Mouse (Mus musculus): Measurements from ENCODE around the gene Ehbp1. TPM values are rescaled to one million over a fixed set of nuclear protein-coding genes. Genes with fewer than 3 reads are reported as not detected.

Ehbp1 gene
- polyA plus RNA-seq, 1 experiment = 24.8 TPM

- H3K27ac ChIP-seq (ENCODE audit: insufficient read depth, low read length) = no peak overlapping the region
- TF ChIP-seq POLR2A (IDR thresholded peaks at IDR 0.05; ENCODE audit: borderline replicate concordance, insufficient read depth, low read length) (no peak), CTCF (IDR thresholded peaks at IDR 0.05; ENCODE audit: borderline replicate concordance, insufficient read depth, low read depth, low read length) (no peak)
- H3K4me3 ChIP-seq (replicated peaks; ENCODE audit: insufficient read depth, low read depth, low read length) = no peak overlapping the region
- WGBS = 86% methylated on average over 3 of the region's 3 CpGs
- no peak for DNase-seq
- H3K27me3 ChIP-seq (ENCODE audit: control insufficient read depth, insufficient read depth, low read length) = no peaks in the 10 kb centered on the region
- no peaks in the 10 kb centered on the region for H3K4me1 ChIP-seq (ENCODE audit: control insufficient read depth, insufficient read depth, low read length)
Observed at GRCm38 (mm10) chr11:22368621-22369020, 26.5 kb upstream of the Ehbp1 start.

- H3K4me3 ChIP-seq (replicated peaks; ENCODE audit: insufficient read depth, low read depth, low read length) = no peak overlapping the region
- 85% methylated on average over 2 of the region's 2 CpGs for WGBS
- DNase-seq = no peak
- no peak overlapping the region for H3K27ac ChIP-seq (ENCODE audit: insufficient read depth, low read length)
- TF ChIP-seq POLR2A (IDR thresholded peaks at IDR 0.05; ENCODE audit: borderline replicate concordance, insufficient read depth, low read length) = no peak
- TF ChIP-seq CTCF (IDR thresholded peaks at IDR 0.05; ENCODE audit: borderline replicate concordance, insufficient read depth, low read depth, low read length) = no peak
- H3K27me3 ChIP-seq (ENCODE audit: control insufficient read depth, insufficient read depth, low read length) = no peaks in the 10 kb centered on the region
- H3K4me1 ChIP-seq (ENCODE audit: control insufficient read depth, insufficient read depth, low read length) = no peaks in the 10 kb centered on the region
Observed at GRCm38 (mm10) chr11:22366486-22366885, 24.4 kb upstream of the Ehbp1 start.

- no peak overlapping the region for H3K4me3 ChIP-seq (replicated peaks; ENCODE audit: insufficient read depth, low read depth, low read length)
- 92% methylated on average over 6 of the region's 6 CpGs for WGBS
Observed at GRCm38 (mm10) chr11:22353962-22354621, 12.0 kb upstream of the Ehbp1 start.

GRCm38 (mm10) chr11:22349945-22350344 is 7.9 kb upstream of the Ehbp1 start:
- no peaks in the 10 kb centered on the region for H3K27me3 ChIP-seq (ENCODE audit: control insufficient read depth, insufficient read depth, low read length)
- no peak overlapping the region for H3K27ac ChIP-seq (ENCODE audit: insufficient read depth, low read length)
- no peaks in the 10 kb centered on the region for H3K4me1 ChIP-seq (ENCODE audit: control insufficient read depth, insufficient read depth, low read length)
- H3K4me3 ChIP-seq (replicated peaks; ENCODE audit: insufficient read depth, low read depth, low read length) = no peak overlapping the region
- 76% methylated on average over 2 of the region's 2 CpGs for whole genome bisulfite sequencing
- DNase-seq = no peak
- no peak for TF ChIP-seq POLR2A (IDR thresholded peaks at IDR 0.05; ENCODE audit: borderline replicate concordance, insufficient read depth, low read length)

More at GRCm38 (mm10) chr11:22353962-22354621, 12.0 kb upstream of the Ehbp1 start:
- H3K27me3 ChIP-seq (ENCODE audit: control insufficient read depth, insufficient read depth, low read length) = no peaks in the 10 kb centered on the region
- DNase-seq = no peak
- TF ChIP-seq CTCF (IDR thresholded peaks at IDR 0.05; ENCODE audit: borderline replicate concordance, insufficient read depth, low read depth, low read length) (no peak), POLR2A (IDR thresholded peaks at IDR 0.05; ENCODE audit: borderline replicate concordance, insufficient read depth, low read length) (no peak)
- H3K4me1 ChIP-seq (ENCODE audit: control insufficient read depth, insufficient read depth, low read length) = no peaks in the 10 kb centered on the region
- no peak overlapping the region for H3K27ac ChIP-seq (ENCODE audit: insufficient read depth, low read length)

- H3K4me3 ChIP-seq (replicated peaks; ENCODE audit: insufficient read depth, low read depth, low read length) = no peak overlapping the region
- TF ChIP-seq CTCF (IDR thresholded peaks at IDR 0.05; ENCODE audit: borderline replicate concordance, insufficient read depth, low read depth, low read length) (no peak), POLR2A (IDR thresholded peaks at IDR 0.05; ENCODE audit: borderline replicate concordance, insufficient read depth, low read length) (no peak)
- DNase-seq = no peak
- no peaks in the 10 kb centered on the region for H3K27me3 ChIP-seq (ENCODE audit: control insufficient read depth, insufficient read depth, low read length)
- H3K4me1 ChIP-seq (ENCODE audit: control insufficient read depth, insufficient read depth, low read length) = no peaks in the 10 kb centered on the region
- 55% methylated on average over 1 of the region's 1 CpGs for WGBS
- H3K27ac ChIP-seq (ENCODE audit: insufficient read depth, low read length) = no peak overlapping the region
Observed at GRCm38 (mm10) chr11:22348536-22348910, 6.4 kb upstream of the Ehbp1 start.

GRCm38 (mm10) chr11:22347651-22348535 is 5.8 kb upstream of the Ehbp1 start:
- Histone ChIP-seq H3K4me3 (replicated peaks; ENCODE audit: insufficient read depth, low read depth, low read length) (no peak overlapping the region), H3K4me1 (ENCODE audit: control insufficient read depth, insufficient read depth, low read length) (no peaks in the 10 kb centered on the region), H3K27ac (ENCODE audit: insufficient read depth, low read length) (no peak overlapping the region), H3K27me3 (ENCODE audit: control insufficient read depth, insufficient read depth, low read length) (no peaks in the 10 kb centered on the region)
- 27% methylated on average over 13 of the region's 13 CpGs for WGBS
- TF ChIP-seq CTCF (IDR thresholded peaks at IDR 0.05; ENCODE audit: borderline replicate concordance, insufficient read depth, low read depth, low read length) (no peak), POLR2A (IDR thresholded peaks at IDR 0.05; ENCODE audit: borderline replicate concordance, insufficient read depth, low read length) (no peak)
- no peak for DNase-seq

GRCm38 (mm10) chr11:22327302-22327910 is 14.7 kb downstream of the Ehbp1 start:
- 35% methylated on average over 2 of the region's 2 CpGs for WGBS
- Histone ChIP-seq H3K4me1 (ENCODE audit: control insufficient read depth, insufficient read depth, low read length) (no peaks in the 10 kb centered on the region), H3K27me3 (ENCODE audit: control insufficient read depth, insufficient read depth, low read length) (no peaks in the 10 kb centered on the region), H3K4me3 (replicated peaks; ENCODE audit: insufficient read depth, low read depth, low read length) (no peak overlapping the region), H3K27ac (ENCODE audit: insufficient read depth, low read length) (no peak overlapping the region)
- TF ChIP-seq CTCF (IDR thresholded peaks at IDR 0.05; ENCODE audit: borderline replicate concordance, insufficient read depth, low read depth, low read length) (no peak), POLR2A (IDR thresholded peaks at IDR 0.05; ENCODE audit: borderline replicate concordance, insufficient read depth, low read length) (no peak)
- no peak for DNase-seq
